Mouse (Mus musculus) frontal cortex, postnatal 10 days (tissue): Measurements from ENCODE around the gene Clspn.
A peak's percentile ranks its signal among the peaks of the same experiment; 100 is the strongest.

Experiments used
- DNase-seq, 2 experiments: peaks; one replicate each; pipeline ENCODE4 v3.0.0; 2022; ENCODE audit warnings: low spot score in 2 of 2, mixed read lengths in 1 of 2

Clspn gene

DNA sequence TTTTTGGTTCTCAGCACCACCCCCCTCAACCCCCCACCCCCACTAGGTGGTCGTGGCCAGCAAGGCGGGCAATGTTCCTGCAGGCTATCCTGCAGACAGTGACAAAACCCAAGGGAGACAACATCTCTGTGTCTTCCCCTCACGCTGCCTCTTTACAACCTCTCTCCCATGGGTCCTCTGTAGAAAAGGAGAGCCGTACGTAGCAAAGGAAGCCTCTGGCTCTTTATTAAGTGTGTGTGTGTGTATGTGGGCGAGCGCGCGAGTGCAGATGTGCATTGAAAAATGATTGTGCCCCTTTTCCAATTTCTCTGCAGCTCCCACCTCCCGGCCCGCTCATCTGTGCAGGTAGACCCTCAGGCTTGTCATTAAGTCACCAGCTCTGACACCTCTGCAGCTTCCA is 79.6 kb downstream of the Clspn start:
- DNase-seq, result no peak

DNA sequence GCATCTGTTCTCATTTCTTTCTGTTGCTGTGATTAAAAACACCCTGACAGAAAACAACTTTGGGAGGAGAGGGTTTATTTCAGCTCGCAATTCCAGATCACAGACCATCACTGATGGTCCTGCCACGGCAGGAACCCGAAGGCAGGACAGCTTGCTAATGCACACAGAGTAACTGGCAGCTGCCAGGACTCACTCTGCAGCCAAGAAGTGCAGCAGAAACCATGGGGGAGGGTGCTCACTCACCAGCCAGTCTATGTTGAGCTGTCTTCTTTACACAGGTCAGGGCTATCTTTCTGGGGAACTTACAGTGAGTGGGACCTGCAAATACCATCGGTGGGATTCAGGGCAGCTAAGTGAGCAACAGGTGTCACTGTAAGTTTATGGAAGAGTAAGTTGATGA is 80.7 kb downstream of the Clspn start:
- DNase-seq, result no peak

DNA sequence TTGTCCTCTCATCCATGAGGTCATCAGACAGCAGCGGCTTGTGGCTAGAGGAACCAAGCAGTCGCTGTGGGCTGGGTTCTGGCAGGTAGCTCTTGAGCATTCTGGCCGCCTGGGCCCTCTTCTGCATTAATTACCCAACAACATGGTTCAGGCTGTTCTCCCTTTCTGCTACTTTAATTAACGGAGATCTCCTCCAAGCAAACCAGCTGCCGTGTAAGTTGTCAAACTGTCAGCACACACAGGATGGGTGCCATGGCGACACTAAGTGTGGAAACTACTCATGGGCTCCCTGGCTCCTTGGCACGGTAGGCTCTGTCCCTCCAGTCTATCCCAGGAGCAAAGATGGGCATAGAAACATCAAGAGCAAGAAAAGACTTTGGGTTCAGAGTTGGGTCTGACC is 82.6 kb downstream of the Clspn start:
- peak in 1 of 2 experiments; percentile 28 for DNase-seq

DNA sequence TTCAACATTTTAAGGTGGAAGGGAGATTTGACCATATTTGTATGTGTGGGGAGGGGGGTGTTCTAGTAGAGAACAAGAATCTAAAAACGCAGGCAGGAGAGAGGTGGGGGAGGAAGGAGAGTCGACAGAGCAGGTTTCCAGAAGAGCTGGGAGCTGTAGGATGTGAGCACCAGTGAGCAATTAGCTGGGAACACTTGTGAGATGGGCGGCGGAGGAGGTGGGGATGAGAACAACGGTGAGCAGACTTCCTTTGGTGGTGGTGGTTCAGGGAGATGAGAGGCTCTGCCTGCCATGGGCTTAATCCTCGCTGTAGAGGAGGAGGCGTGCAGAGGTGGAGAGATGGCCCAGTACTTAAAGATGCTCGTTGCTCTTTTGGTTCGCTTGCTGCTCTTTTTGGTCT is 85.2 kb downstream of the Clspn start:
- no peak for DNase-seq
